Mouse (Mus musculus) naive thymus-derived CD4-positive, alpha-beta T cell, adult 5 months (primary cell): ENCODE measurements around the gene Rasl11b. TPM values are rescaled to one million over a fixed set of nuclear protein-coding genes. Genes with fewer than 3 reads are reported as not detected.

Experiments used
- polyA plus RNA-seq: library from polyadenylated mRNA; unstranded; fragments of 100-300 nt; shearing (Covaris generic); gene quantifications from one replicate; pipeline ENCODE4 v1.2.1, GENCODE M21; 2017

Rasl11b gene
- polyA plus RNA-seq = 10.9 TPM

GRCm38 (mm10) chr5:74194841-74195613 is at the start of gene Rasl11b:
Gene Rasl11b (plus strand): TSS chr5:74195286.

Other genes starting within 250 kb of the Rasl11b start
- 5.1 TPM for gene Usp46, start 126.9 kb upstream of the Rasl11b start, polyA plus RNA-seq